Mouse (Mus musculus) heart, adult 2 months (tissue): ENCODE results near the gene Cela1.

ENCODE experiments used
- CTCF ChIP-seq: fragments of 200-600 bp; IDR thresholded peaks from 2 replicates; pipeline ENCODE4 v1.8.1; 2022; ENCODE audit warnings: antibody characterized with exemption, mild to moderate bottlenecking, moderate library complexity
- EP300 ChIP-seq: fragments of 200-500 bp; IDR thresholded peaks from 2 replicates; pipeline ENCODE4 v1.6.1; 2011; ENCODE audit warnings: low read depth, low read length, control low read depth; ENCODE audit not compliant: insufficient read depth
- POLR2A ChIP-seq: fragments of 200-500 bp; IDR thresholded peaks from 2 replicates; pipeline ENCODE4 v1.6.1; 2011; ENCODE audit warnings: mild to moderate bottlenecking, low read depth, low read length, control low read depth; ENCODE audit not compliant: insufficient read depth

GRCm38 (mm10) chr15:100698078-100698477 lies 10.4 kb upstream of the Cela1 start:
- TF ChIP-seq CTCF (no peak), POLR2A (no peak), EP300 (no peak)
